Mouse (Mus musculus) heart, embryonic 12.5 days (tissue): ENCODE data around the gene AL607142.1. TPM values are rescaled to one million over a fixed set of nuclear protein-coding genes. Genes with fewer than 3 reads are reported as not detected.
A peak's percentile ranks its signal among the peaks of the same experiment; 100 is the strongest.

ENCODE experiments used
- ATAC-seq: fragments of 200-750 bp; cut with Nextera tagmentation; 2 replicates; pipeline ENCODE4 v1.8.0; 2017; ENCODE audit warnings: moderate TSS enrichment, moderate library complexity; ENCODE audit not compliant: insufficient number of reproducible peaks, low FRiP score
- H3K27ac ChIP-seq: fragments of 300-500 bp; sonication (generic); 2 replicates; pipeline ENCODE4 v1.5.1; 2016; ENCODE audit warnings: mild to moderate bottlenecking, moderate library complexity; ENCODE audit not compliant: poor library complexity, severe bottlenecking
- H3K27me3 ChIP-seq: fragments of 300-500 bp; sonication (generic); replicated peaks from 2 replicates; pipeline ENCODE4 v1.6.1; 2016; ENCODE audit warnings: mild to moderate bottlenecking, moderate library complexity
- H3K36me3 ChIP-seq: fragments of 300-500 bp; sonication (generic); 2 replicates; pipeline ENCODE4 v1.6.1; 2016; ENCODE audit warnings: mild to moderate bottlenecking, moderate library complexity
- H3K4me1 ChIP-seq: fragments of 300-500 bp; sonication (generic); replicated peaks from 2 replicates; pipeline ENCODE4 v1.6.1; 2016; ENCODE audit warnings: mild to moderate bottlenecking
- H3K4me2 ChIP-seq: fragments of 300-500 bp; sonication (generic); 2 replicates; pipeline ENCODE4 v1.6.1; 2016; ENCODE audit warnings: mild to moderate bottlenecking, moderate library complexity
- H3K4me3 ChIP-seq: fragments of 300-500 bp; sonication (generic); 2 replicates; pipeline ENCODE4 v1.5.1; 2016; ENCODE audit warnings: mild to moderate bottlenecking
- H3K9ac ChIP-seq: fragments of 300-500 bp; sonication (generic); 2 replicates; pipeline ENCODE4 v1.6.1; 2016; ENCODE audit warnings: mild to moderate bottlenecking, moderate library complexity
- H3K9me3 ChIP-seq: fragments of 300-500 bp; sonication (generic); replicated peaks from 2 replicates; pipeline ENCODE4 v1.6.1; 2016; ENCODE audit warnings: mild to moderate bottlenecking, moderate library complexity
- WGBS: fragments of 180-500 bp; shearing (Covaris S2); methylation state at CpG from one replicate; pipeline ENCODE4 v1.1.7; 2016; 5-methylcytosine and 5-hydroxymethylcytosine counted together
- polyA plus RNA-seq: library from polyadenylated mRNA; unstranded; fragments of >200 nt; fragmentation: Nextera tagmentation; extraction: Ambion mirVana; gene quantifications from 2 replicates; pipeline ENCODE4 v1.2.1, GENCODE M21; 2016

Gene AL607142.1
- polyA plus RNA-seq, 1 experiment from 2014 or later = not detected

DNA sequence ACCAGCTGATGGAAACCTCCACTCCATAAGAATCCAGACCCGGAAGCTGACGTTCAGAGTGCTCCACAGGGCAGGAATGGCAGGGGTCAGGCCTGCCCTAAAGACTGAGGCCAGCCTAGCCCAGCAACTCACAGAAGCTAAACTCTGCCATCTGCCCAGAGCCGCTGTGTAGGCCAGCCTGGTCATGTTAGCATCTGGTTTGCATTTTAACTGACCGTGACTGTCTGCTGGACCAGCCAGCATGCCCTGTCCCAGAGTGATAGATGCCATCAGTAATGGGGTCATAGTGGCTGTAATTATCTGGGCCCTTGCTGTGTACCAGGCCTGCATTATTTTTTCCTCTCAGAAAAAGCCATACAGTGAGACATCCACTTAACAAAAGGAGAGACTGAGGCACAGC is 66.1 kb downstream of the AL607142.1 start:
- H3K27me3 ChIP-seq = 0 out of 2 replicates have a peak, but pooled peaks cover 6% of the 10 kb centered on the region
- peaks cover 23% of the 10 kb centered on the region for H3K4me1 ChIP-seq

DNA sequence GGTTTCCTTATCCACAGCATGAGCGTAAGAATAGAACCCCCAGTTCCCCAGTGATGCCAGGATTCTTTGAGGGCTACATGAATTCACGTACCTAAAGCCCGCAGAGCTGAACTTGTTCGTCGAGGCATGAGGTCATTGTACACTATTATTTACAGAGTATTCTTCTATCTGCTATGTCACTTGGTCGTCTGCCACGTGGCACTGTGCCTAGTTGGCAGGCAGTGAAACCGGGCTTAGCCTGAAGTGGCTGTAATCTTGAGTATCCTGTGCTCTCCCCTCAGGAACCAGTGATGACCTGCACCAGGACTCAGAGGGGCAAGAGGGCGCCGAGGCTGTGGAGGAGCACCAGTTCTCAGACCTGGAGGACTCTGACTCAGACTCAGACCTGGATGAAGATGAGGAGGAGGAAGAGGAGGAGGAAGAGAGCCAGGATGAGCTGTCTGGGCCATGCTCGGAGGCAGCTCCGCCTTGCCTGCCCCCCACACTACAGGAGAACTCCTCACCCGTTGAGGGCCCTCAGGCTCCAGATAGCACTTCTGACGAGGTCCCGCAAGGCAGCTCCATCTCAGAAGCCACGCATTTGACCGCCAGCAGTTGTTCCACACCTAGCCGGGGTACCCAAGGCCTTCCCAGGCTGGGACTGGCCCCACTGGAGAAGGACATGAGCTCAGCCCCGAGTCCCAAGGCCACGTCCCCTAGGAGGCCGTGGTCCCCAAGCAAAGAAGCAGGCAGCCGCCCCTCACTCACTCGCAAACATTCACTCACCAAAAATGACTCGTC is 66.8 kb downstream of the AL607142.1 start:
- WGBS = 60% methylated on average over 24 of the region's 24 CpGs
- Histone ChIP-seq H3K4me1 (peaks cover 23% of the 10 kb centered on the region), H3K9me3 (no peaks in the 10 kb centered on the region), H3K27me3 (0 out of 2 replicates have a peak, but pooled peaks cover 6% of the 10 kb centered on the region), H3K9ac (0 out of 2 replicates have a peak overlapping the region, but pooled peaks have one; percentile 32), H3K4me2 (no peak overlapping the region), H3K36me3 (no peaks in the 10 kb centered on the region), H3K27ac (no peak overlapping the region), H3K4me3 (no peak overlapping the region)
- 0 out of 2 replicates have a peak, but pooled peaks have one; percentile 17 for ATAC-seq

More for the DNA sequence above, 66.1 kb downstream of the AL607142.1 start:
- H3K4me2 ChIP-seq = no peak overlapping the region
- WGBS = 76% methylated on average over 4 of the region's 4 CpGs
- no peak overlapping the region for H3K4me3 ChIP-seq
- no peak for ATAC-seq
- no peaks in the 10 kb centered on the region for H3K36me3 ChIP-seq
- no peak overlapping the region for H3K27ac ChIP-seq
- H3K9ac ChIP-seq = no peak overlapping the region
- no peaks in the 10 kb centered on the region for H3K9me3 ChIP-seq

DNA sequence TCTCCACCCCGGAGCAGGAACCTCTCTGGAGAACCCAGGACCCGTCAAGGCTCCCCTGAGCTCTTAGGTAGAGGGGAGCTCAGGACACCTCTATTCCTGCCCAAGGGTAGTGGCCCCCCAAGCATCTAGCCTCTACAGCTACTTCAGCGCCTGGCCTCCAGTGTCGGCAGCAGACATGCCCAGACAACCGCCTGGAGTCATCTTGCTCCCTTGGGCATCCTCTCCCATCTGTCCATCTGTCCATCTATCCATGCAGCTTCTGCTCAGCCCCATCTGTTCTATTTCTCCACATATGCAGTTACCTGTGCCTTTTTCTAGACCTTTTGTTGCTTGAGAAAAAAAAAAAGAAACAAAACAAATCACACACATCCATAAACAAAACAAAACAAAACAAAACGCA is 69.4 kb downstream of the AL607142.1 start:
- Histone ChIP-seq H3K27ac (no peak overlapping the region), H3K36me3 (no peaks in the 10 kb centered on the region), H3K4me1 (peaks cover 14% of the 10 kb centered on the region), H3K4me2 (no peak overlapping the region), H3K9ac (no peak overlapping the region), H3K27me3 (0 out of 2 replicates have a peak, but pooled peaks cover 6% of the 10 kb centered on the region), H3K9me3 (no peaks in the 10 kb centered on the region), H3K4me3 (no peak overlapping the region)
- no peak for ATAC-seq
- 83% methylated on average over 6 of the region's 6 CpGs for WGBS

DNA sequence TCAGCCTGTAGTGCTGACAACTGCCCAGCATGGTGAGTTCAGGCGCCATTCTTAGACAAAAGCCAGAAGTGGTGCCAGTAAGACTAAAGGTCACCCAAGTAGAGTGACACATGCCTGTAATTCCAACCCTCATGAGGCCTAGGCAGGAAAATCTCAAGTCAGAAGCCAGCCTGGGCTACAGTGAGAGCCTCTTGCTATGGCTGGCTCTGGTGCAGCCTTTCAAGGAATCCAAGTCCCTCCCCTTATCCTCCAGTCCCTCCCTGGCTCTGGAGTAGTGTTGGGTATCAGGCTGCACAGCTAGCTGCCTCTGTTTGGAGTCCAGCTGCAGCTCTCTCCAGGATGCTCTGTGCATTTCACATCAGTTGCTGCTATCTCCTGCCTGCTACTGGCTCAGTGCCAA is 77.0 kb downstream of the AL607142.1 start:
- H3K4me2 ChIP-seq = no peak overlapping the region
- H3K27me3 ChIP-seq = no peaks in the 10 kb centered on the region
- no peaks in the 10 kb centered on the region for H3K36me3 ChIP-seq
- no peaks in the 10 kb centered on the region for H3K9me3 ChIP-seq
- ATAC-seq = no peak
- no peak overlapping the region for H3K4me3 ChIP-seq
- no peak overlapping the region for H3K9ac ChIP-seq
- H3K4me1 ChIP-seq = peaks cover 35% of the 10 kb centered on the region
- WGBS = 50% methylated on average over 1 of the region's 1 CpGs
- no peak overlapping the region for H3K27ac ChIP-seq

DNA sequence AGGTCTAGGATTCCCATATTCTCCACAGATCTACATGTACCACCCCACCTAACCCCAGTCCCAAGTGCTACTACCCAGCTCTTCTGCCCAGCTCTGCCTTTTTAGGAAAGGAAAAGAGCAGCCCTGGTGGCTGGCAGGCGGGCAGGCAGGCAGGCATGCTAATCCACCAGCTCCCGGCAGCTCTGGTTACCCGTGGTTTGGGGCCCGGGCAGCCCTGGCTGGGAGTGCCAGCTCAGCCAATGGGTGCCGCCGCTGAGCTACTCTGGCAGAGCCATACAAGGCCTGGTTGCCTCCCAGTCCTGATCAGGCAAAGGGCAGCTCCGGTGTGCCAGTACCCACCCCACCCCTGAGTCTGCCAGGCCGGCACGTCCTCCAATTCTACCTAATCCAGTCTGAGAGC is 78.1 kb downstream of the AL607142.1 start:
- ATAC-seq = no peak
- Histone ChIP-seq H3K27ac (no peak overlapping the region), H3K4me1 (peaks cover 35% of the 10 kb centered on the region), H3K9ac (no peak overlapping the region), H3K36me3 (no peaks in the 10 kb centered on the region), H3K9me3 (no peaks in the 10 kb centered on the region), H3K4me3 (no peak overlapping the region), H3K27me3 (no peaks in the 10 kb centered on the region), H3K4me2 (no peak overlapping the region)
- 79% methylated on average over 9 of the region's 9 CpGs for WGBS

Other genes starting within 250 kb of the AL607142.1 start
- 0.38 and 0.55 TPM in 2 replicates for gene Edn2, start 96.2 kb downstream of the AL607142.1 start, polyA plus RNA-seq
- gene Foxo6, start 222.4 kb downstream of the AL607142.1 start, polyA plus RNA-seq = 0.06 and 0.08 TPM in 2 replicates